Mouse (Mus musculus): ENCODE data around the gene Gtf3a. TPM values are rescaled to one million over a fixed set of nuclear protein-coding genes. Genes with fewer than 3 reads are reported as not detected.

Gene Gtf3a
- polyA plus RNA-seq (2015; fragmentation: Nextera tagmentation; extraction: Ambion mirVana): 42.7 and 46.7 TPM in 2 replicates

GRCm38 (mm10) chr5:146948508-146949088 is at the start of gene Gtf3a:
Gtf3a (plus strand) TSS chr5:146948657.
- peak; percentile 93 for ATAC-seq (ENCODE audit: low read depth)
- 0% methylated on average over 48 of the region's 62 CpGs for WGBS (ENCODE audit: insufficient replicate concordance)
- no peaks in the 10 kb centered on the region for H3K27me3 ChIP-seq (ENCODE audit: control insufficient read depth, insufficient read depth, low read depth, low read length)
- peak within 1 kb of the TSS; percentile 84 for H3K27ac ChIP-seq (ENCODE audit: low read length)
- H3K9me3 ChIP-seq (replicated peaks; ENCODE audit: control insufficient read depth, low read length): peaks cover 3% of the 10 kb centered on the region
- H3K4me3 ChIP-seq (ENCODE audit: low read depth, low read length): peak within 1 kb of the TSS; percentile 80
- H3K4me1 ChIP-seq (ENCODE audit: control insufficient read depth, low read depth, low read length): peaks cover 14% of the 10 kb centered on the region
- peak within 1 kb of the TSS; percentile 90 for H3K4me2 ChIP-seq (ENCODE audit: low read depth, low read length)
- peaks cover 21% of the 10 kb centered on the region for H3K36me3 ChIP-seq (ENCODE audit: control insufficient read depth, insufficient read depth)
- H3K9ac ChIP-seq (ENCODE audit: low read depth, low read length): peak within 1 kb of the TSS; percentile 77

- ATAC-seq (ENCODE audit: low read depth): no peak
- no peaks in the 10 kb centered on the region for H3K36me3 ChIP-seq (ENCODE audit: control insufficient read depth, insufficient read depth)
Observed at GRCm38 (mm10) chr5:146900331-146900730, 48.1 kb upstream of the Gtf3a start.

GRCm38 (mm10) chr5:146901501-146901900 is 47.0 kb upstream of the Gtf3a start:
- no peaks in the 10 kb centered on the region for H3K36me3 ChIP-seq (ENCODE audit: control insufficient read depth, insufficient read depth)
- H3K4me3 ChIP-seq (ENCODE audit: low read depth, low read length): no peak overlapping the region
- no peaks in the 10 kb centered on the region for H3K27me3 ChIP-seq (ENCODE audit: control insufficient read depth, insufficient read depth, low read depth, low read length)
- H3K9ac ChIP-seq (ENCODE audit: low read depth, low read length): no peak overlapping the region
- no peaks in the 10 kb centered on the region for H3K9me3 ChIP-seq (replicated peaks; ENCODE audit: control insufficient read depth, low read length)
- no peaks in the 10 kb centered on the region for H3K4me1 ChIP-seq (ENCODE audit: control insufficient read depth, low read depth, low read length)
- H3K4me2 ChIP-seq (ENCODE audit: low read depth, low read length): no peak overlapping the region
- H3K27ac ChIP-seq (ENCODE audit: low read length): no peak overlapping the region
- no peak for ATAC-seq (ENCODE audit: low read depth)
- 63% methylated on average over 2 of the region's 2 CpGs for WGBS (ENCODE audit: insufficient replicate concordance)

More at GRCm38 (mm10) chr5:146900331-146900730, 48.1 kb upstream of the Gtf3a start:
- Histone ChIP-seq H3K9ac (ENCODE audit: low read depth, low read length) (no peak overlapping the region), H3K27ac (ENCODE audit: low read length) (no peak overlapping the region), H3K4me2 (ENCODE audit: low read depth, low read length) (no peak overlapping the region), H3K27me3 (ENCODE audit: control insufficient read depth, insufficient read depth, low read depth, low read length) (no peaks in the 10 kb centered on the region), H3K9me3 (replicated peaks; ENCODE audit: control insufficient read depth, low read length) (no peaks in the 10 kb centered on the region), H3K4me1 (ENCODE audit: control insufficient read depth, low read depth, low read length) (no peaks in the 10 kb centered on the region), H3K4me3 (ENCODE audit: low read depth, low read length) (no peak overlapping the region)
- WGBS (ENCODE audit: insufficient replicate concordance): 61% methylated on average over 7 of the region's 7 CpGs

GRCm38 (mm10) chr5:146904404-146904803 is 44.1 kb upstream of the Gtf3a start:
- Histone ChIP-seq H3K4me2 (ENCODE audit: low read depth, low read length) (no peak overlapping the region), H3K9ac (ENCODE audit: low read depth, low read length) (no peak overlapping the region), H3K4me1 (ENCODE audit: control insufficient read depth, low read depth, low read length) (no peaks in the 10 kb centered on the region), H3K36me3 (ENCODE audit: control insufficient read depth, insufficient read depth) (no peaks in the 10 kb centered on the region), H3K27ac (ENCODE audit: low read length) (no peak overlapping the region), H3K27me3 (ENCODE audit: control insufficient read depth, insufficient read depth, low read depth, low read length) (no peaks in the 10 kb centered on the region), H3K4me3 (ENCODE audit: low read depth, low read length) (no peak overlapping the region), H3K9me3 (replicated peaks; ENCODE audit: control insufficient read depth, low read length) (no peaks in the 10 kb centered on the region)
- WGBS (ENCODE audit: insufficient replicate concordance): 15% methylated on average over 8 of the region's 8 CpGs
- ATAC-seq (ENCODE audit: low read depth): peak; percentile 66

- Histone ChIP-seq H3K9ac (ENCODE audit: low read depth, low read length) (no peak overlapping the region), H3K4me3 (ENCODE audit: low read depth, low read length) (no peak overlapping the region)
- 25% methylated on average over 14 of the region's 14 CpGs for WGBS (ENCODE audit: insufficient replicate concordance)
Observed at GRCm38 (mm10) chr5:146905486-146906172, 42.8 kb upstream of the Gtf3a start.

GRCm38 (mm10) chr5:146907533-146907932 is 40.9 kb upstream of the Gtf3a start:
- H3K9ac ChIP-seq (ENCODE audit: low read depth, low read length): no peak overlapping the region
- no peaks in the 10 kb centered on the region for H3K4me1 ChIP-seq (ENCODE audit: control insufficient read depth, low read depth, low read length)
- no peak for ATAC-seq (ENCODE audit: low read depth)
- H3K36me3 ChIP-seq (ENCODE audit: control insufficient read depth, insufficient read depth): no peaks in the 10 kb centered on the region
- no peaks in the 10 kb centered on the region for H3K9me3 ChIP-seq (replicated peaks; ENCODE audit: control insufficient read depth, low read length)
- no peak overlapping the region for H3K4me3 ChIP-seq (ENCODE audit: low read depth, low read length)
- H3K27ac ChIP-seq (ENCODE audit: low read length): no peak overlapping the region
- WGBS (ENCODE audit: insufficient replicate concordance): 33% methylated on average over 5 of the region's 5 CpGs
- H3K27me3 ChIP-seq (ENCODE audit: control insufficient read depth, insufficient read depth, low read depth, low read length): no peaks in the 10 kb centered on the region
- H3K4me2 ChIP-seq (ENCODE audit: low read depth, low read length): no peak overlapping the region

More at GRCm38 (mm10) chr5:146905486-146906172, 42.8 kb upstream of the Gtf3a start:
- H3K4me2 ChIP-seq (ENCODE audit: low read depth, low read length): no peak overlapping the region
- no peaks in the 10 kb centered on the region for H3K9me3 ChIP-seq (replicated peaks; ENCODE audit: control insufficient read depth, low read length)
- H3K27ac ChIP-seq (ENCODE audit: low read length): no peak overlapping the region
- H3K27me3 ChIP-seq (ENCODE audit: control insufficient read depth, insufficient read depth, low read depth, low read length): no peaks in the 10 kb centered on the region
- ATAC-seq (ENCODE audit: low read depth): no peak
- H3K4me1 ChIP-seq (ENCODE audit: control insufficient read depth, low read depth, low read length): no peaks in the 10 kb centered on the region
- H3K36me3 ChIP-seq (ENCODE audit: control insufficient read depth, insufficient read depth): no peaks in the 10 kb centered on the region

DNA sequence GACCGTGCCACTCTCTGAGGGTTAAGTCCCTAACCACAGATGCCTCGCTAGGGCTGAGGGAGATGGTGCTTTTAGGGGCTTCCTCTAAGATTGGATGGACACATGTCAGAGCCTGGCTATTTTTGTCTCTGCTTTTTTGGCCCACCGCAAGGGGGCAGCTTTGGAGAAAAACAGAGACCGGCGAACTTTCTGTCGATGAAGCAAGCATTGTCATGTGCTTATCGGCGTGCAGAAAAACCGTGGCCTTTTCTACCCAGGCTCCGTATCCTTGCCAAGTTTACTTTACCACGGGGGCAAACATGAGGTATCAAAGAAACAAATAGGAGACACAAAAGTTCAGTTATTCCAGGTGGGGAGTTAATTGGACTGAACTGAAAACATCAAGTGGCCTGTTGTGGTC is 39.8 kb upstream of the Gtf3a start:
- Histone ChIP-seq H3K36me3 (ENCODE audit: control insufficient read depth, insufficient read depth) (no peaks in the 10 kb centered on the region), H3K9me3 (replicated peaks; ENCODE audit: control insufficient read depth, low read length) (no peaks in the 10 kb centered on the region), H3K4me3 (ENCODE audit: low read depth, low read length) (no peak overlapping the region), H3K27me3 (ENCODE audit: control insufficient read depth, insufficient read depth, low read depth, low read length) (no peaks in the 10 kb centered on the region), H3K4me2 (ENCODE audit: low read depth, low read length) (no peak overlapping the region), H3K9ac (ENCODE audit: low read depth, low read length) (no peak overlapping the region), H3K4me1 (ENCODE audit: control insufficient read depth, low read depth, low read length) (no peaks in the 10 kb centered on the region; the same call in 1 of the 2 replicates), H3K27ac (ENCODE audit: low read length) (no peak overlapping the region)
- no peak for ATAC-seq (ENCODE audit: low read depth)
- 42% methylated on average over 11 of the region's 11 CpGs for WGBS (ENCODE audit: insufficient replicate concordance)

DNA sequence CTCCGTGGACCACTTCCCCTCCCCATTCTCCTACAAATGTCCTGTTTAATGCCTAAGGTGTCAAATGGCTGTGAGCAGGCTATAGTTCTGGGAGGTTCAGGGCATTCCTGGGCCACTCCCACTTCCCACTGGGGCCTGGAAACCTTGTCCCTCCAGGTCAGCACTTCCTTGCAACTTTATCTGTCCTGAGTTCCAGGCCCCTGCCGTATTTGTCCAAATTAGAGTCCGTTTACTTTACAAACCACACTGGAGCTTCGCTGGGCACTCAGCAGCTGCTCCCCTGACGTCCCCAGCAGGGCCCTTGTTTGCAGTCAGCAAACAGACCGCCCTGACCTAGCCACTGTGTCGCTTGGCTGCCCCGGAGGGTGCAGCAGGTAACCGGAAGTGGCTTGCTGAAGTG is 36.3 kb upstream of the Gtf3a start:
- 6% methylated on average over 9 of the region's 9 CpGs for WGBS (ENCODE audit: insufficient replicate concordance)
- ATAC-seq (ENCODE audit: low read depth): peak; percentile 84
- no peaks in the 10 kb centered on the region for H3K9me3 ChIP-seq (replicated peaks; ENCODE audit: control insufficient read depth, low read length)
- H3K9ac ChIP-seq (ENCODE audit: low read depth, low read length): no peak overlapping the region
- no peak overlapping the region for H3K4me2 ChIP-seq (ENCODE audit: low read depth, low read length)
- no peaks in the 10 kb centered on the region; the same call in 1 of the 2 replicates for H3K4me1 ChIP-seq (ENCODE audit: control insufficient read depth, low read depth, low read length)
- no peaks in the 10 kb centered on the region for H3K36me3 ChIP-seq (ENCODE audit: control insufficient read depth, insufficient read depth)
- no peak overlapping the region for H3K4me3 ChIP-seq (ENCODE audit: low read depth, low read length)
- H3K27ac ChIP-seq (ENCODE audit: low read length): peak overlapping the region; percentile 61
- H3K27me3 ChIP-seq (ENCODE audit: control insufficient read depth, insufficient read depth, low read depth, low read length): no peaks in the 10 kb centered on the region

DNA sequence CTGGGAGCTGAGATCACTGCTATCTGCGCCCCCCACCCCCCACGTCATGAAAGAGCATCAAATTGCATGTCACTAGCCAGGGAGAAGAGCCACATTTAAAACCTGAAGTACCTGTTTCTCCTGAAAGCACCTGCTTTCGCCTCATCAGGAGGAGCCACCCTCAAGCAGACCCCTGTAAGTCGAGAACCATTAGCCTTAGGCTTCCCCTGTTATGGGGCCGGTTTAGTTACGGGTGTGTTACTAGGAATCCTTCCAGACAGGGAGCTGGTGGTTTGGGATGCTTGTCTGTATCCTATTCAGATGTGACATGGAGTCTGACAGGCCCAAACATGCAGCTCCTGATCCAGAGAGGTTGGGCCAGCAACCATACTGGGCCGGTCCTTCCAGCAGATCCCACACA is 35.1 kb upstream of the Gtf3a start:
- H3K36me3 ChIP-seq (ENCODE audit: control insufficient read depth, insufficient read depth): no peaks in the 10 kb centered on the region
- ATAC-seq (ENCODE audit: low read depth): no peak
- H3K9ac ChIP-seq (ENCODE audit: low read depth, low read length): no peak overlapping the region
- 73% methylated on average over 7 of the region's 7 CpGs for WGBS (ENCODE audit: insufficient replicate concordance)
- H3K4me2 ChIP-seq (ENCODE audit: low read depth, low read length): no peak overlapping the region
- no peaks in the 10 kb centered on the region for H3K27me3 ChIP-seq (ENCODE audit: control insufficient read depth, insufficient read depth, low read depth, low read length)
- no peak overlapping the region for H3K4me3 ChIP-seq (ENCODE audit: low read depth, low read length)
- no peaks in the 10 kb centered on the region; the same call in 1 of the 2 replicates for H3K4me1 ChIP-seq (ENCODE audit: control insufficient read depth, low read depth, low read length)
- no peak overlapping the region for H3K27ac ChIP-seq (ENCODE audit: low read length)
- H3K9me3 ChIP-seq (replicated peaks; ENCODE audit: control insufficient read depth, low read length): no peaks in the 10 kb centered on the region

Measured in liver, embryonic 16.5 days (tissue).